Mouse (Mus musculus): ENCODE data around the gene Aspscr1. TPM values are rescaled to one million over a fixed set of nuclear protein-coding genes. Genes with fewer than 3 reads are reported as not detected.

Gene Aspscr1
- polyA plus RNA-seq, 1 experiment from 2014 or later, result 130 TPM

DNA sequence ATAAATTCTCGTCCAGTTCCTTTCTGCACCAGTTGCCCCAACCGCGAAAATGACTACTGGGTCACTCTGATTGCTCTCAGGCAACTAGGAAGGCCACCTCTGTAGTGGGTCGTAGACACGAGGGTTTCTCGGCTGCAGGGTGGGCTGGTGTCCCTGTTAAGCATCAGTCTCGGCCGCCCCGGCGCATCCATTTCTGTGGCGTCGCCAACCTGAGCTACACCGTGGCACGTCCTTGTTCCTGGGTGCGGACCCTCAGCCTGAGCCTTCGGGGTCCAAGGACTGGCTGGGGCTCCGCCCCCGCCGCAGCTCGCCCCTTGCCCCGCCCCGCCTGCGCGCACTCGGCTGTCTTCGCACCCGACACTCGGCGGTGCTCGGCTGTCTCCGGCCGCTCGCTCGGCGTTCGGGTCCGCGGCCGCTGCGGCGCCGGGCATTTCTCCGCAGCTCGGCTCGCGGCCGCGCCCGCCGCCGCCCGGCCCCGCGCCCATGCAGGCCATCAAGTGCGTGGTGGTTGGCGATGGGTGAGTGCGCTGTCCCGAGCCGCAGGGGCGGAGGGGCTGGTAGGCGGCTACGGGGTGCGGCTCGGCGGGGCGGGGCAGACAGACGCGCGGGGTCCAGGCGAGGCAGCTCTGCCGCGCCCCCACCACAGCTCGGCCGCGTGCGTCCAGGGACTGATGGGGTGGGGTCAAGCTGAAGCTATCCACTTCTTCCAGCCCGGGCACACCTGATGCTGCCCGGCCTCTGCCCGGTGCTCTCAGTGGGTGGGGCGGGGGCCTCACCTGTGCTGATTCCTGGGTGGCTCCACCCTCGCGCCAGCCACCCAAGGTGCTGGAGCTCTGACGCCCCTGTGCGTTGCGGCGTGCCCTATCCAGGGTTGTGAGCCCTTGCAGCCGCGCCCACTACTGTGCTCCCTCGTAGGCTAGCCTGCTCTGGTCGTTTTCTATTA is 48.6 kb downstream of the Aspscr1 start, which contains the start of gene Rac3:
Rac3 (plus strand) TSS at position 347 of the 943 bp plus-strand sequence.
- ATAC-seq (ENCODE audit: insufficient read depth), result peak; percentile 74
- DNase-seq, result peak; percentile 89
- Histone ChIP-seq H3K4me1 (ENCODE audit: insufficient read depth) (0 out of 2 replicates have a peak, but pooled peaks cover 5% of the 10 kb centered on the region), H3K27ac (ENCODE audit: low read depth) (peak within 1 kb of the TSS; percentile 46; the same call in 1 of the 2 replicates), H3K9ac (peak within 1 kb of the TSS; percentile 68), H3K4me3 (ENCODE audit: low read depth, low read length) (peak within 1 kb of the TSS; percentile 61), H3K4me2 (peak within 1 kb of the TSS; percentile 99), H3K9me3 (ENCODE audit: low read depth, low read length) (no peaks in the 10 kb centered on the region), H3K27me3 (ENCODE audit: insufficient read depth, low read length) (no peaks in the 10 kb centered on the region), H3K36me3 (ENCODE audit: insufficient read depth) (peaks cover 35% of the 10 kb centered on the region)
- 1% methylated on average over 90 of the region's 90 CpGs for WGBS
- no peak for TF ChIP-seq CTCF (IDR thresholded peaks at IDR 0.05; ENCODE audit: low read depth)

DNA sequence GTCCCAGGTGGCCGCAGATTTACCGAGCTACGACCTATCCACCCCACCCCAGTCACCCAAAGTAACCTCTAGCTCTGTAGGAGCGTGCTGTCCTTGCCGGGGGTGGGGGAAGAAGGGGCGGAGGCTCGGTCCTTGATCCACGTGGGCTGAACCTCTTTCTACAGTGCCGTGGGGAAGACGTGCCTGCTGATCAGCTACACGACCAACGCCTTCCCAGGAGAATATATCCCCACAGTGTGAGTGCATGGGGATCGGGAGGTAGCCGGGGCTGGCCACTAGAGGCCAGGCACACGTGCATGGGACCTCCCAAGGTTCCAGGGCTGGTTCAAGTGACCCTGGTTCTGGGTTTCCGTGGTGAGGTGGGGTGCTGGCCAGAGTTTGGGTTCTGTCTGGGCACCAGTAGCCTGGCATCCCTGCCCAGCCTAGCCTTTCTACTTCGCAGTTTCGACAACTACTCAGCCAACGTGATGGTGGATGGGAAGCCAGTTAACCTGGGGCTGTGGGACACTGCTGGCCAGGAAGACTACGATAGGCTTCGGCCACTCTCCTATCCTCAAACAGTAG is 49.4 kb downstream of the Aspscr1 start:
- H3K9me3 ChIP-seq (ENCODE audit: low read depth, low read length), result no peaks in the 10 kb centered on the region
- peak; percentile 5; the same call in 1 of the 2 replicates for ATAC-seq (ENCODE audit: insufficient read depth)
- H3K36me3 ChIP-seq (ENCODE audit: insufficient read depth), result peaks cover 30% of the 10 kb centered on the region
- H3K9ac ChIP-seq, result peak overlapping the region; percentile 68
- 0 out of 2 replicates have a peak, but pooled peaks cover 5% of the 10 kb centered on the region for H3K4me1 ChIP-seq (ENCODE audit: insufficient read depth)
- no peak for DNase-seq
- peak; percentile 41 for TF ChIP-seq CTCF (IDR thresholded peaks at IDR 0.05; ENCODE audit: low read depth)
- 17% methylated on average over 21 of the region's 21 CpGs for WGBS
- H3K4me3 ChIP-seq (ENCODE audit: low read depth, low read length), result peak overlapping the region; percentile 61
- H3K27me3 ChIP-seq (ENCODE audit: insufficient read depth, low read length), result no peaks in the 10 kb centered on the region
- no peak overlapping the region for H3K27ac ChIP-seq (ENCODE audit: low read depth)
- H3K4me2 ChIP-seq, result peak overlapping the region; percentile 99

DNA sequence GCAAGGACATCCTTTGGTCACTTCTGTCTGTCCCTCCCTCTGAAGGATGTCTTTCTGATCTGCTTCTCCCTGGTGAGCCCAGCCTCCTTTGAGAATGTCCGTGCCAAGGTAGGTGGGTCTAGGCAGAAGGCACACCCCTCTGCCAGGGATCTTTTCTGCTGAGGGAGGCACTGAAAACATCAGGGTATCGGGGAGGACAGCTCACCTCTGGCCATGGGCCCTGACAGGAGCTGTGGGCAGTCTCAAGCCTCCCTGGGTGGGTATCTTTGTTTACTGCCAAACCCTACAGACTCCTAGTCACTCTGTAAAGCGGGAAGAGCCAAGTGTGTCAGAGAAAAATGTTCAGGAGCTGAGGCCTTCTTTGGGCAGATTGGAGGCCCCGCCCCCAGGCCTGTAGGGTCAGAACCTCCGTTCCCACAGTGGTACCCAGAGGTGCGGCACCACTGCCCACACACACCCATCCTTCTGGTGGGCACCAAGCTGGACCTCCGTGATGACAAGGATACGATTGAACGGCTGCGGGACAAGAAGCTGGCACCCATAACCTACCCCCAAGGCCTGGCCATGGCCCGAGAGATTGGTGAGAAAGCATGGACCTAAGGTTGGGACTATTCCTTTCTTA is 50.1 kb downstream of the Aspscr1 start:
- H3K27ac ChIP-seq (ENCODE audit: low read depth), result no peak overlapping the region
- H3K4me3 ChIP-seq (ENCODE audit: low read depth, low read length), result no peak overlapping the region
- no peaks in the 10 kb centered on the region for H3K27me3 ChIP-seq (ENCODE audit: insufficient read depth, low read length)
- 0 out of 2 replicates have a peak, but pooled peaks cover 5% of the 10 kb centered on the region for H3K4me1 ChIP-seq (ENCODE audit: insufficient read depth)
- DNase-seq (no peak), ATAC-seq (ENCODE audit: insufficient read depth) (no peak)
- TF ChIP-seq CTCF (IDR thresholded peaks at IDR 0.05; ENCODE audit: low read depth), result no peak
- H3K4me2 ChIP-seq, result peak overlapping the region; percentile 99
- peaks cover 23% of the 10 kb centered on the region for H3K36me3 ChIP-seq (ENCODE audit: insufficient read depth)
- no peak overlapping the region for H3K9ac ChIP-seq
- WGBS, result 83% methylated on average over 11 of the region's 11 CpGs
- no peaks in the 10 kb centered on the region for H3K9me3 ChIP-seq (ENCODE audit: low read depth, low read length)

DNA sequence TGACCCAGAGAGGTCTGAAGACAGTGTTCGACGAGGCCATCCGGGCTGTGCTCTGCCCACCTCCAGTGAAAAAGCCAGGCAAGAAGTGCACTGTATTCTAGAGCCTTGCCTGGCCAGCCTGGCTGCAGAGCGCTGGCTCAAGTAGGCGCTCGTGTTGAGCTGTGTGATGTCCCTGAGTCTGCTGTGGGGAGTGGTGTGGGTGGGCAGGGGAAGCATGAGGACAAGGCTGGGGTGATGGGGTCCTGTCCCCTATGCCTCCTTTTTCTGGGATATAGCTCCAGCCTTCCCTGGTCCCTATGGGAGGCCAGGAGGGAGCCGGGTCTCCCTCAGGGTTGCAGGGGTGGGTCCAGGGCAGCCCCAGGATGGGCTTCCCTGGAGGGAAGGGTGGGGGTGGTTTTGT is 50.7 kb downstream of the Aspscr1 start:
- Histone ChIP-seq H3K27ac (ENCODE audit: low read depth) (no peak overlapping the region), H3K27me3 (ENCODE audit: insufficient read depth, low read length) (no peaks in the 10 kb centered on the region), H3K4me3 (ENCODE audit: low read depth, low read length) (no peak overlapping the region), H3K4me2 (no peak overlapping the region), H3K36me3 (ENCODE audit: insufficient read depth) (peaks cover 16% of the 10 kb centered on the region), H3K9me3 (ENCODE audit: low read depth, low read length) (no peaks in the 10 kb centered on the region), H3K4me1 (ENCODE audit: insufficient read depth) (0 out of 2 replicates have a peak, but pooled peaks cover 5% of the 10 kb centered on the region), H3K9ac (no peak overlapping the region)
- no peak for ATAC-seq (ENCODE audit: insufficient read depth)
- TF ChIP-seq CTCF (IDR thresholded peaks at IDR 0.05; ENCODE audit: low read depth), result no peak
- 84% methylated on average over 7 of the region's 7 CpGs for WGBS
- no peak for DNase-seq

DNA sequence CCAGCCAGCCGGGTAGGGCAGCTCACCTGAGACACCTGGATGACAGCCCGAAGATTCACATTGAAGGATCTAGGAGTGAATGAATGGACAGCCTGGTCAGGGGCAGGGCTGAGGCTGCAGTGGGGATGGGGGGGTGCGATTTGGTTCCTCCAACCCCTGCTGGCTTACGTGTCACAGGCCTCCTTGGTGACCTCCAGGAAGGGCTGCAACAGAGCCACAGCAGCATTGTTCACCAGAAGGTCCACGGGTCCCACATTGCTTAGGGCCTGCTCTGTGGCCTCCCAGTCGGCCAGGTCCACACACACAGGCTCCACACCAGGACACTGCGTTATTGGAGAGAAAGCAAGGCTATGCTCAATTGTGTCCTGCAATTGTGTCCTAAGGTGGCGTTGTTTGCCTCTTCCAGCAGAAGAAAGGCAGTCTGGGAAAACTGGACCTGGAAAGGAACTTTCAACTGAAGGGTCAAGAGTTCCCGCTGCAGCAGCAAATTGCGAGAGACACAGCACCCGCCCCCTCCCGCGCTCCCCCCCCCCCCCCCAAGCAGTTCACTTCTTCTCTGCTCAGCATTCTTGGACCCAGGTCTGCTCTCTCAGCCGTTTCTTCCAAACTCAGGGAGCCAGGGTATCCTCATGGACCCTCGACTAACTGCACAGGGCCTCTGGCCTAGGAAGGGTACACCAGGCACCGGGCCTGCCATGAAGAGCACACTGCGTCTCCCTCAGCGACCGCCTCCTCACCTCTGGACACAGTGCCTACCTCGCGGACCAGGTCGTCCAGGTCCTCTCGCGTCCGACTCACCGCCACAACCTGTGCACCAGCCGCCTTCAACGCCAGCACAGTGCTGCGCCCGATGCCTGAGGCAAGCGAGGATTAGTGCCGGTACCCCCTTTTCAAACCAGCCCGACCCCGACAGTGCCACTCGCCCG is 53.7 kb downstream of the Aspscr1 start:
- 16% methylated on average over 36 of the region's 36 CpGs for WGBS

DNA sequence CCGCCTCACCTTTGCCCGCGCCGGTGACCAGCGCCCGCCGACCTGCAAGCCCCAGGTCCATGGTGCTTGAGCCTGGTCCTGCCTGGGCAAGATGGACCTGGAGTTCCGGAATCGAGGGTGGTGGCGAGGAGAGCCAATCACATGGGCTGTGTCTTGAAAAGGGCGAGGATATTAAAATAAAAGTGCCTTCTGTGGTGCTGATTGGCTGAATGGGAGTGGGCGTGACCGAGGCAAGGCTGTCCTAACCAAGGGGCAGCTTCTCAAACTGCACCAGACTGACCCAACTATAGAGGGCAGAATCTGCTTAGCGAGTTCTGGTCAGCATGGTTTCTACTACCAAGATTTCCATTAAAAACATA is 54.4 kb downstream of the Aspscr1 start, which contains the start of gene Dcxr:
Dcxr (minus strand) TSS at position 113 of the 359 bp plus-strand sequence.
- 0 out of 2 replicates have a peak, but pooled peaks cover 2% of the 10 kb centered on the region for H3K4me1 ChIP-seq (ENCODE audit: insufficient read depth)
- peak within 1 kb of the TSS; percentile 84 for H3K4me2 ChIP-seq
- 0 out of 2 replicates have a peak within 1 kb of the TSS, but pooled peaks have one; percentile 12 for H3K27ac ChIP-seq (ENCODE audit: low read depth)
- H3K9ac ChIP-seq, result peak within 1 kb of the TSS; percentile 58
- 1% methylated on average over 14 of the region's 14 CpGs for WGBS
- H3K36me3 ChIP-seq (ENCODE audit: insufficient read depth), result no peaks in the 10 kb centered on the region
- no peaks in the 10 kb centered on the region for H3K9me3 ChIP-seq (ENCODE audit: low read depth, low read length)
- peak; percentile 67 for TF ChIP-seq CTCF (IDR thresholded peaks at IDR 0.05; ENCODE audit: low read depth)
- DNase-seq (peak; percentile 94), ATAC-seq (ENCODE audit: insufficient read depth) (peak; percentile 89)
- peak within 1 kb of the TSS; percentile 58 for H3K4me3 ChIP-seq (ENCODE audit: low read depth, low read length)
- no peaks in the 10 kb centered on the region for H3K27me3 ChIP-seq (ENCODE audit: insufficient read depth, low read length)

More for the DNA sequence above, 53.7 kb downstream of the Aspscr1 start:
- DNase-seq, result no peak
- 0 out of 2 replicates have a peak overlapping the region, but pooled peaks have one; percentile 12 for H3K27ac ChIP-seq (ENCODE audit: low read depth)
- no peak for TF ChIP-seq CTCF (IDR thresholded peaks at IDR 0.05; ENCODE audit: low read depth)
- H3K4me3 ChIP-seq (ENCODE audit: low read depth, low read length), result peak overlapping the region; percentile 58
- H3K4me2 ChIP-seq, result peak overlapping the region; percentile 84
- H3K4me1 ChIP-seq (ENCODE audit: insufficient read depth), result 0 out of 2 replicates have a peak, but pooled peaks cover 2% of the 10 kb centered on the region
- peak; percentile 49 for ATAC-seq (ENCODE audit: insufficient read depth)
- H3K27me3 ChIP-seq (ENCODE audit: insufficient read depth, low read length), result no peaks in the 10 kb centered on the region
- no peaks in the 10 kb centered on the region for H3K36me3 ChIP-seq (ENCODE audit: insufficient read depth)
- no peaks in the 10 kb centered on the region for H3K9me3 ChIP-seq (ENCODE audit: low read depth, low read length)
- H3K9ac ChIP-seq, result peak overlapping the region; percentile 58
